In genomic region chr1:133030461-133030860, GRCm38 (mm10) we compare ENCODE assay signal across 8 mouse cellular contexts. TPM values are rescaled to one million over a fixed set of nuclear protein-coding genes. Genes with fewer than 3 reads are reported as not detected.
DNase-seq lines count a peak whose midpoint lies in the region; ATAC-seq and TF ChIP-seq lines count a peak whose summit lies in the region.

Gene Mdm4 (minus strand): TSS chr1:133030561.

- no peak within 1 kb of the TSS for H3K4me3 ChIP-seq in left cerebral cortex, adult 2 months
- H3K4me3 ChIP-seq in embryonic facial prominence, embryonic 10.5 days = no peak within 1 kb of the TSS
- H3K4me3 ChIP-seq in heart, embryonic 10.5 days = no peak within 1 kb of the TSS
- no peak within 1 kb of the TSS for H3K4me3 ChIP-seq in midbrain, embryonic 15.5 days

- WGBS in embryonic facial prominence, embryonic 10.5 days = 89% methylated on average over 5 of the region's 5 CpGs
- WGBS in heart, embryonic 10.5 days = 90% methylated on average over 5 of the region's 5 CpGs
- WGBS in midbrain, embryonic 15.5 days = 94% methylated on average over 5 of the region's 5 CpGs

- H3K36me3 ChIP-seq in embryonic facial prominence, embryonic 10.5 days (replicated peaks) = no peaks in the 10 kb centered on the region
- H3K36me3 ChIP-seq in heart, embryonic 10.5 days = no peaks in the 10 kb centered on the region
- no peaks in the 10 kb centered on the region for H3K36me3 ChIP-seq in midbrain, embryonic 15.5 days (replicated peaks)

- no peak within 1 kb of the TSS for H3K9ac ChIP-seq in midbrain, embryonic 15.5 days

- no peak for DNase-seq in left cerebral cortex, adult 2 months (ENCODE audit: extremely low spot score in 1 of 2, low spot score in 2 of 2)
- no peak for DNase-seq in left cerebral cortex, adult 11 months (ENCODE audit: low spot score)
- no peak for DNase-seq in embryonic facial prominence, embryonic 10.5 days (ENCODE audit: low spot score)
- DNase-seq in heart, embryonic 10.5 days (ENCODE audit: low spot score) = no peak
- no peak for DNase-seq in layer of hippocampus, postnatal 25 days (ENCODE audit: extremely low spot score in 1 of 2, low spot score in 1 of 2)
- no peak for DNase-seq in kidney, postnatal 36 days
- DNase-seq in cerebellum, adult 9-10 months = no peak

- H3K9me3 ChIP-seq in embryonic facial prominence, embryonic 10.5 days = no peaks in the 10 kb centered on the region
- H3K9me3 ChIP-seq in heart, embryonic 10.5 days = no peaks in the 10 kb centered on the region
- no peaks in the 10 kb centered on the region for H3K9me3 ChIP-seq in midbrain, embryonic 15.5 days

- ATAC-seq in midbrain, embryonic 15.5 days (replicated peaks) = no peak

- TF ChIP-seq CTCF in left cerebral cortex, adult 2 months (IDR thresholded peaks at IDR 0.05) = no peak

- no peaks in the 10 kb centered on the region for H3K27me3 ChIP-seq in embryonic facial prominence, embryonic 10.5 days (replicated peaks; ENCODE audit: low read depth, poor library complexity, severe bottlenecking)
- no peaks in the 10 kb centered on the region for H3K27me3 ChIP-seq in heart, embryonic 10.5 days (ENCODE audit: insufficient read depth, poor library complexity, severe bottlenecking)
- H3K27me3 ChIP-seq in midbrain, embryonic 15.5 days (replicated peaks) = no peaks in the 10 kb centered on the region

- intact Hi-C loops in left cerebral cortex, adult 2 months (cut with DNase I) = no loop called here

- peaks cover 10% of the 10 kb centered on the region for H3K4me1 ChIP-seq in embryonic facial prominence, embryonic 10.5 days
- peaks cover 7% of the 10 kb centered on the region; the same call in 1 of the 2 replicates for H3K4me1 ChIP-seq in heart, embryonic 10.5 days
- H3K4me1 ChIP-seq in midbrain, embryonic 15.5 days = peaks cover 8% of the 10 kb centered on the region; the same call in 1 of the 2 replicates

- H3K4me2 ChIP-seq in midbrain, embryonic 15.5 days = no peak within 1 kb of the TSS

- no peak within 1 kb of the TSS for H3K27ac ChIP-seq in left cerebral cortex, adult 2 months
- no peak within 1 kb of the TSS for H3K27ac ChIP-seq in embryonic facial prominence, embryonic 10.5 days (replicated peaks)
- no peak within 1 kb of the TSS for H3K27ac ChIP-seq in heart, embryonic 10.5 days
- no peak within 1 kb of the TSS for H3K27ac ChIP-seq in midbrain, embryonic 15.5 days

RNA-seq across cellular contexts. Expression of gene Mdm4, which starts in this region (rescaled TPM):
- 10 to 100 TPM; 79.0 to 85.9 TPM for total RNA-seq in left cerebral cortex, adult 2 months (2021)
- polyA plus RNA-seq in embryonic facial prominence, embryonic 10.5 days (2016; fragmentation: Nextera tagmentation; extraction: Ambion mirVana) = 37.7 and 41.4 TPM in 2 replicates
- polyA plus RNA-seq in heart, embryonic 10.5 days (2016; fragmentation: Nextera tagmentation; extraction: Ambion mirVana) = 30.7 and 32.8 TPM in 2 replicates
- total RNA-seq in layer of hippocampus, postnatal 25 days (2021) = 10 to 100 TPM; 65.5 to 91.1 TPM
- 44.3 and 45.4 TPM in 2 replicates for polyA plus RNA-seq in midbrain, embryonic 15.5 days (2015; fragmentation: Nextera tagmentation; extraction: Ambion mirVana)
